Comparison of ENCODE assay signal across 10 mouse cellular contexts in genomic region chr4:147275021-147275772, GRCm38 (mm10). TPM values are rescaled to one million over a fixed set of nuclear protein-coding genes. Genes with fewer than 3 reads are reported as not detected.
DNase-seq lines count a peak whose midpoint lies in the region; ATAC-seq and TF ChIP-seq lines count a peak whose summit lies in the region.
"Not testable (repeated sequence)": the region's sequence is repeated elsewhere in the genome, so short reads cannot be mapped to it uniquely, and the experiment has no call there.
"Had no signal": no experiment of that assay in that cellular context is flagged by ENCODE, and none has a peak within 500 bp of the region (broad histone marks: within the 10 kb centered on the region; RNA-seq: fewer than 3 reads in every experiment).

No protein-coding gene starts in this region.

- H3K36me3 ChIP-seq in ES-E14 (ENCODE audit: control insufficient read depth, insufficient read depth, low read length, poor library complexity, severe bottlenecking); embryonic facial prominence, embryonic 11.5 days (replicated peaks; ENCODE audit: control insufficient read depth, insufficient read depth, low read depth, low read length); hindbrain, embryonic 13.5 days; liver, postnatal 0 days (replicated peaks; ENCODE audit: insufficient read depth, low read length): not testable (repeated sequence)

- not testable (repeated sequence) for H3K27me3 ChIP-seq in embryonic facial prominence, embryonic 11.5 days (ENCODE audit: control insufficient read depth, insufficient read depth, low read length); hindbrain, embryonic 13.5 days; liver, postnatal 0 days (ENCODE audit: insufficient read depth, low read length)

- WGBS in embryonic facial prominence, embryonic 11.5 days, result 41% methylated on average over 50 of the region's 58 CpGs
- WGBS in hindbrain, embryonic 13.5 days, result 36% methylated on average over 58 of the region's 58 CpGs
- 42% methylated on average over 52 of the region's 58 CpGs for WGBS in liver, postnatal 0 days (ENCODE audit: insufficient replicate concordance)

- ATAC-seq in embryonic facial prominence, embryonic 11.5 days (replicated peaks; ENCODE audit: insufficient number of reproducible peaks, low FRiP score, low TSS enrichment, low read depth), result peak; percentile 88; the same call in 1 of the 2 replicates
- ATAC-seq in hindbrain, embryonic 13.5 days (ENCODE audit: low FRiP score), result peak; percentile 85
- peak; percentile 41; the same call in 1 of the 2 replicates for ATAC-seq in liver, postnatal 0 days
- peak; percentile 56; the same call in 1 of the 2 replicates for ATAC-seq in monocyte, adult 5-6 weeks (replicated peaks; ENCODE audit: insufficient number of reproducible peaks, low FRiP score, low TSS enrichment, poor library complexity, severe bottlenecking)

- peak overlapping the region; percentile 54 to 55 for H3K4me3 ChIP-seq in ES-E14 (ENCODE audit: insufficient read depth in 1 of 2, low read depth in 1 of 2, low read length in 2 of 2, poor library complexity in 1 of 2, severe bottlenecking in 1 of 2)
- peak overlapping the region; percentile 24 for H3K4me3 ChIP-seq in embryonic facial prominence, embryonic 11.5 days (ENCODE audit: low read depth, low read length)
- peak overlapping the region; percentile 30 for H3K4me3 ChIP-seq in hindbrain, embryonic 13.5 days
- not testable (repeated sequence) for H3K4me3 ChIP-seq in liver, postnatal 0 days (ENCODE audit: low read depth, low read length)

- TF ChIP-seq EP300 in liver, postnatal 0 days (IDR thresholded peaks at IDR 0.05; ENCODE audit: low read depth), result not testable (repeated sequence)

- DNase-seq in ES-E14 (ENCODE audit: low read depth, low spot score), result peak; percentile 95
- peak; percentile 5 for DNase-seq in embryonic facial prominence, embryonic 11.5 days (ENCODE audit: low spot score)
- peak; percentile 23 to 28 for DNase-seq in gastrocnemius, postnatal 4 days (ENCODE audit: low spot score in 2 of 2)
- peak; percentile 12 to 14 for DNase-seq in kidney, postnatal 4 days
- DNase-seq in liver, postnatal 0 days, result peak; percentile 38
- peak; percentile 67 for DNase-seq in testis, postnatal 10 days (ENCODE audit: low spot score)

- TF ChIP-seq CTCF in liver, postnatal 0 days (IDR thresholded peaks at IDR 0.05; ENCODE audit: low read depth), result not testable (repeated sequence)

- peak overlapping the region; percentile 19; the same call in 1 of the 2 replicates for H3K4me2 ChIP-seq in embryonic facial prominence, embryonic 11.5 days (ENCODE audit: low read depth, low read length)
- H3K4me2 ChIP-seq in hindbrain, embryonic 13.5 days, result peak overlapping the region; percentile 40
- peak overlapping the region; percentile 6; the same call in 1 of the 2 replicates for H3K4me2 ChIP-seq in liver, postnatal 0 days (ENCODE audit: low read depth, low read length)

- not testable (repeated sequence) for H3K9me3 ChIP-seq in ES-E14 (ENCODE audit: control insufficient read depth, insufficient read depth, low read depth, low read length); embryonic facial prominence, embryonic 11.5 days (replicated peaks; ENCODE audit: control insufficient read depth, low read length); liver, postnatal 0 days (ENCODE audit: low read length)
- peaks cover 48% of the 10 kb centered on the region for H3K9me3 ChIP-seq in hindbrain, embryonic 13.5 days

- in situ Hi-C loops in ES-E14 (cut with MboI; ENCODE audit: low sequenced_read_pairs in 2 of 2, unreplicated experiment in 2 of 2), result not testable (repeated sequence)

- not testable (repeated sequence) for H3K4me1 ChIP-seq in ES-E14 (ENCODE audit: control insufficient read depth in 2 of 2, insufficient read depth in 2 of 2, low read length in 2 of 2, poor library complexity in 1 of 2); embryonic facial prominence, embryonic 11.5 days (ENCODE audit: control insufficient read depth, insufficient read depth, low read length); hindbrain, embryonic 13.5 days (replicated peaks); liver, postnatal 0 days (ENCODE audit: insufficient read depth)

- peak overlapping the region; percentile 44 for H3K9ac ChIP-seq in ES-E14 (ENCODE audit: insufficient read depth, low read depth, low read length, poor library complexity, severe bottlenecking)
- not testable (repeated sequence) for H3K9ac ChIP-seq in embryonic facial prominence, embryonic 11.5 days (replicated peaks; ENCODE audit: low read length); hindbrain, embryonic 13.5 days; liver, postnatal 0 days (replicated peaks)

- H3K27ac ChIP-seq in ES-E14 (ENCODE audit: insufficient read depth, low read depth, low read length, poor library complexity, severe bottlenecking), result peak overlapping the region; percentile 41; the same call in 1 of the 2 replicates
- H3K27ac ChIP-seq in embryonic facial prominence, embryonic 11.5 days (replicated peaks; ENCODE audit: low read depth, low read length); hindbrain, embryonic 13.5 days; liver, postnatal 0 days (ENCODE audit: low read depth): not testable (repeated sequence)

TF ChIP-seq in ES-E14, 5 proteins besides CTCF, POLR2A, EP300 and RAD21:
- TF ChIP-seq CHD2 (IDR thresholded peaks at IDR 0.05; ENCODE audit: low read depth, low read length), result peak; percentile 85

RNA-seq across cellular contexts. Expression of gene Zfp988, which starts 30.3 kb away (rescaled TPM):
- 85.5 and 88.8 TPM in 2 replicates for total RNA-seq in ES-E14 (2012; rRNA removed)
- polyA plus RNA-seq in embryonic facial prominence, embryonic 11.5 days (2014; fragmentation: Nextera tagmentation; extraction: Ambion mirVana), result not detected in 2 replicates
- total RNA-seq in gastrocnemius, postnatal 4 days (2021), result not detected
- polyA plus RNA-seq in hindbrain, embryonic 13.5 days (2015; fragmentation: Nextera tagmentation; extraction: Ambion mirVana), result 0.09 and 0.22 TPM in 2 replicates
- polyA plus RNA-seq in liver, postnatal 0 days (2015; fragmentation: Nextera tagmentation; extraction: Ambion mirVana), result 0.08 TPM in 1 of 2 replicates, not detected in the other
- total RNA-seq in monocyte, adult 5-6 weeks (2017), result not detected in 3 replicates
- total RNA-seq: heart, postnatal 36 days; layer of hippocampus, adult 2 months had no signal

Comparison
In these comparisons a context has a peak if more than half of its experiments do, and no peak if none do; other contexts are left out.
1. DNase-seq: peak in every context shown above with its lines; median percentile 95 in ES-E14; 67 in testis, postnatal 10 days; 38 in liver, postnatal 0 days; 26 in gastrocnemius, postnatal 4 days; 13 in kidney, postnatal 4 days; 5 in embryonic facial prominence, embryonic 11.5 days.
2. RNA of gene Zfp988, which starts 30.3 kb away (total RNA-seq): 85.5 to 88.8 TPM in ES-E14; not detected in gastrocnemius, postnatal 4 days and not detected in monocyte, adult 5-6 weeks; every median in the first group is over 10 times any median in the second.
3. Peak in every context shown above with its lines, with median percentiles within 50 percentile points of each other: ATAC-seq and H3K4me2 ChIP-seq.